Mouse (Mus musculus) liver, embryonic 18 days (tissue): ENCODE results near the gene Atoh1. TPM values are rescaled to one million over a fixed set of nuclear protein-coding genes. Genes with fewer than 3 reads are reported as not detected.

Experiments
- polyA plus RNA-seq: library from polyadenylated mRNA; depleted of rRNA; stranded (reverse); fragments of >200 nt; gene quantifications from 2 replicates; pipeline ENCODE4 v1.2.3, GENCODE M21; 2012; rRNA removed

Atoh1 gene
- not detected in 2 replicates for polyA plus RNA-seq

DNA sequence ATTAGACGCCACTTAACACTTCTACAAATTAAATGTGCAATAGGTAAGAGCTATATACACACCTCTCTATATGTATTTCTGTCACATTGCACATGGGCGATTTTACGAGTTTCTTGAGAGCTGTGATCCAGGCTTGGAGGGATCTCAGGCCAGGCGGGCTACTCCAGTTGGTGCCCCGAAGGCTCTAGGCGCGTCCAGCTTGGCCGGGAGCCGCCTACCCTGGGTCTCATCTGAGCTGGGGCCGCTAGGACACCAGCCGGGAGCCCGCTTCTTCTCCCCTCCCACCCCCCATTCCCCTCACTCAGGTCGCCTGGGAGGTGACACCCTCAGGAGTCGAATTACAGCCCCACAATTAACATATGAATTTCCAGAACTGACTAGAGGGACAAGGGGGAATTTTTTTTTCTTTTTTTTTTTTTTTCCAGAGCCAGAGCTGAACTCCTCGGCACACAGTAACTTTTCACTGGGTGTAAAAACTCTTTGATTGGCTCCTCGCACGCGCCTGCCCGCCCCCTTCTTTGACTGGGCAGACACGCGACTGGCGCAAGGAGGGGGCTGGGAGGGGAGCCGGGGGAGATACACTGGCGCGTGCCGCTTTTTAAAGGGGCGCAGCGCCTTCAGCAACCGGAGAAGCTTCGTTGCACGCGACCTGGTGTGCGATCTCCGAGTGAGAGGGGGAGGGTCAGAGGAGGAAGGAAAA lies at the start of gene Atoh1:
Gene Atoh1, plus strand, starts transcription at position 627 of the 700 bp plus-strand sequence.

